Mouse (Mus musculus): Measurements from ENCODE around the gene Slc38a8.

DNA sequence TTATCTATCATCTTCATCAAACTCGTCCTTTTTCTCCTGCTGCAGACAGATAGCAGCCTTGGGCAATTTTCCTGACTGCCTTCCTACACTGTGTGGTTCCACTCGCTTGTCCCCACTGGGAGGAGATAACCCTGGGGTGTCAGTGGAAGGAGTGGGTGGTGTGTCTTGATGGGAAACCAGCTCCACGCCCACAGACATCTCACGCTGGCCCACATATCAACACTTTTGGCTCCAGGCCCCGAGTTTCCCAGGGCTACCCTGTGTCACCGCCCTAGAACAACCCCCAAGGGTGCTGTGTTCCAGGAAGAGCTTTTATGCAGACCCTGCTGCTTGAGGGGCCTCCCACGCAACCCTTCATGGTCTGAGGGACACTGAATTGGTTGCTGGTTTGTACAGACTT lies 37.8 kb downstream of the Slc38a8 start:
- TF ChIP-seq GATA1 (IDR thresholded peaks at IDR 0.05; ENCODE audit: borderline replicate concordance, low read length) (no peak), FLI1 (IDR thresholded peaks at IDR 0.05; ENCODE audit: low read length) (no peak)

Data from megakaryocyte, embryonic 14.5 days (primary cell).